Mouse (Mus musculus): ENCODE data around the gene Lrrc7. TPM values are rescaled to one million over a fixed set of nuclear protein-coding genes. Genes with fewer than 3 reads are reported as not detected.

The Lrrc7 gene
- total RNA-seq, 1 experiment, result not detected

GRCm38 (mm10) chr3:158193229-158193628 lies 368.8 kb downstream of the Lrrc7 start:
- H3K36me3 ChIP-seq (ENCODE audit: control insufficient read depth, insufficient read depth, low read length, poor library complexity, severe bottlenecking), result no peaks in the 10 kb centered on the region
- DNase-seq (ENCODE audit: low read depth, low spot score), result no peak
- no peaks in the 10 kb centered on the region for H3K4me1 ChIP-seq (ENCODE audit: control insufficient read depth in 2 of 2, insufficient read depth in 2 of 2, low read length in 2 of 2, poor library complexity in 1 of 2)
- no peaks in the 10 kb centered on the region for H3K9me3 ChIP-seq (ENCODE audit: control insufficient read depth, insufficient read depth, low read depth, low read length)
- H3K27ac ChIP-seq (ENCODE audit: insufficient read depth, low read depth, low read length, poor library complexity, severe bottlenecking), result no peak overlapping the region
- TF ChIP-seq MAFK (IDR thresholded peaks at IDR 0.05; ENCODE audit: insufficient read depth, low read depth, low read length) (no peak), ZC3H11A (IDR thresholded peaks at IDR 0.05; ENCODE audit: borderline replicate concordance, low read depth, low read length) (no peak), HCFC1 (IDR thresholded peaks at IDR 0.05; ENCODE audit: borderline replicate concordance, insufficient read depth, low read length) (no peak), ZNF384 (IDR thresholded peaks at IDR 0.05; ENCODE audit: low read depth, low read length) (no peak), CHD2 (IDR thresholded peaks at IDR 0.05; ENCODE audit: low read depth, low read length) (no peak)
- no peak overlapping the region for H3K9ac ChIP-seq (ENCODE audit: insufficient read depth, low read depth, low read length, poor library complexity, severe bottlenecking)
- in situ Hi-C loops (cut with MboI; ENCODE audit: low sequenced_read_pairs in 2 of 2, unreplicated experiment in 2 of 2), result no loop called here
- no peak overlapping the region for H3K4me3 ChIP-seq (ENCODE audit: insufficient read depth in 1 of 2, low read depth in 1 of 2, low read length in 2 of 2, poor library complexity in 1 of 2, severe bottlenecking in 1 of 2)

DNA sequence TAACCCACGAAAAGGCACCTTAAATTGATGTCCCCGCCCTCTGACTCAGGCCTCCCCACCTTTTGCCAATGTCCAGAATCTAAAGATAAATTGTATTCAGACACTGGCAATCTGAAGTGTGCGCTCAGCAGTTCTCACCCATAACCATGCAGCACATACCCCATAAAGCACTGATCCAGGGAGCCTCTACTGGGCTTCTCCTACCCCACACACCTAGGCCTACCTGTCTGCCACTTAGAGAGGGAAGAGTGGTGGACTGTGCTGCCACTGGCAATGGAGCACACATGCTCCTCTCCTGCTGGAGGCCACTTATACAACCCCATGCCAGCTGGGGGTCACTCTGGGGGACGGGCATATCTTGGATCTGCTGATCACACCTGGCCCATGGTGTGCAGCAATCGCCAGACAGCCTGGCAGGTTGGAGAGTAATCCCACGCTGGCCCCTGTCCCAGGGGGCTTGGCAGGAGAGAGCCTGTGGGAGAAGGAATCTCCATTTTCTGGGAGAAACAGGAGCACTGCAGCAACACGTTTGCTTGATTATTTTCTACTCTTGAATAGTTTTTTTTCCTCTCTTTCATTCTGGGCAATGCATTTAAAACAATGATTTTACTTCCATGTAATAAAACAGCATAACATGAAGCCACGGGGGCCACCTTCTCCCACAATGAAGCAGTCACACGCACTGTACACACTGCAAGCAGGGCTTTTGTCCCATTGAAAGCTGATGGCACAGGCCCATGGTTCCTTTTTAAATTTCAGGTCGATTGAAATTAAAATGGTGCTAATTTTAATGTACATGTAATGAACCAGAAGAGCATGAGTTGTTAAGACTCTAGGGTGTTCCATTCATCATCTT lies 386.9 kb downstream of the Lrrc7 start:
- Histone ChIP-seq H3K9me3 (ENCODE audit: control insufficient read depth, insufficient read depth, low read depth, low read length) (no peaks in the 10 kb centered on the region), H3K4me3 (ENCODE audit: insufficient read depth in 1 of 2, low read depth in 1 of 2, low read length in 2 of 2, poor library complexity in 1 of 2, severe bottlenecking in 1 of 2) (no peak overlapping the region), H3K4me1 (ENCODE audit: control insufficient read depth in 2 of 2, insufficient read depth in 2 of 2, low read length in 2 of 2, poor library complexity in 1 of 2) (no peaks in the 10 kb centered on the region), H3K36me3 (ENCODE audit: control insufficient read depth, insufficient read depth, low read length, poor library complexity, severe bottlenecking) (no peaks in the 10 kb centered on the region), H3K27ac (ENCODE audit: insufficient read depth, low read depth, low read length, poor library complexity, severe bottlenecking) (no peak overlapping the region), H3K9ac (ENCODE audit: insufficient read depth, low read depth, low read length, poor library complexity, severe bottlenecking) (no peak overlapping the region)
- no peak for DNase-seq (ENCODE audit: low read depth, low spot score)
- in situ Hi-C loops (cut with MboI; ENCODE audit: low sequenced_read_pairs in 2 of 2, unreplicated experiment in 2 of 2), result no loop called here
- TF ChIP-seq HCFC1 (IDR thresholded peaks at IDR 0.05; ENCODE audit: borderline replicate concordance, insufficient read depth, low read length) (no peak), MAFK (IDR thresholded peaks at IDR 0.05; ENCODE audit: insufficient read depth, low read depth, low read length) (no peak), CHD2 (IDR thresholded peaks at IDR 0.05; ENCODE audit: low read depth, low read length) (no peak), ZC3H11A (IDR thresholded peaks at IDR 0.05; ENCODE audit: borderline replicate concordance, low read depth, low read length) (no peak), ZNF384 (IDR thresholded peaks at IDR 0.05; ENCODE audit: low read depth, low read length) (no peak)

GRCm38 (mm10) chr3:158169180-158169579 lies 392.8 kb downstream of the Lrrc7 start:
- H3K9me3 ChIP-seq (ENCODE audit: control insufficient read depth, insufficient read depth, low read depth, low read length), result no peaks in the 10 kb centered on the region
- TF ChIP-seq CHD2 (IDR thresholded peaks at IDR 0.05; ENCODE audit: low read depth, low read length) (no peak), ZNF384 (IDR thresholded peaks at IDR 0.05; ENCODE audit: low read depth, low read length) (no peak), ZC3H11A (IDR thresholded peaks at IDR 0.05; ENCODE audit: borderline replicate concordance, low read depth, low read length) (no peak), HCFC1 (IDR thresholded peaks at IDR 0.05; ENCODE audit: borderline replicate concordance, insufficient read depth, low read length) (no peak), MAFK (IDR thresholded peaks at IDR 0.05; ENCODE audit: insufficient read depth, low read depth, low read length) (no peak)
- H3K27ac ChIP-seq (ENCODE audit: insufficient read depth, low read depth, low read length, poor library complexity, severe bottlenecking), result no peak overlapping the region
- in situ Hi-C loops (cut with MboI; ENCODE audit: low sequenced_read_pairs in 2 of 2, unreplicated experiment in 2 of 2), result no loop called here
- H3K36me3 ChIP-seq (ENCODE audit: control insufficient read depth, insufficient read depth, low read length, poor library complexity, severe bottlenecking), result no peaks in the 10 kb centered on the region
- no peak for DNase-seq (ENCODE audit: low read depth, low spot score)
- no peak overlapping the region for H3K4me3 ChIP-seq (ENCODE audit: insufficient read depth in 1 of 2, low read depth in 1 of 2, low read length in 2 of 2, poor library complexity in 1 of 2, severe bottlenecking in 1 of 2)
- H3K4me1 ChIP-seq (ENCODE audit: control insufficient read depth in 2 of 2, insufficient read depth in 2 of 2, low read length in 2 of 2, poor library complexity in 1 of 2), result no peaks in the 10 kb centered on the region
- H3K9ac ChIP-seq (ENCODE audit: insufficient read depth, low read depth, low read length, poor library complexity, severe bottlenecking), result no peak overlapping the region

- Histone ChIP-seq H3K4me1 (ENCODE audit: control insufficient read depth in 2 of 2, insufficient read depth in 2 of 2, low read length in 2 of 2, poor library complexity in 1 of 2) (no peaks in the 10 kb centered on the region), H3K27ac (ENCODE audit: insufficient read depth, low read depth, low read length, poor library complexity, severe bottlenecking) (no peak overlapping the region), H3K4me3 (ENCODE audit: insufficient read depth in 1 of 2, low read depth in 1 of 2, low read length in 2 of 2, poor library complexity in 1 of 2, severe bottlenecking in 1 of 2) (no peak overlapping the region), H3K36me3 (ENCODE audit: control insufficient read depth, insufficient read depth, low read length, poor library complexity, severe bottlenecking) (no peaks in the 10 kb centered on the region), H3K9me3 (ENCODE audit: control insufficient read depth, insufficient read depth, low read depth, low read length) (no peaks in the 10 kb centered on the region), H3K9ac (ENCODE audit: insufficient read depth, low read depth, low read length, poor library complexity, severe bottlenecking) (no peak overlapping the region)
- in situ Hi-C loops (cut with MboI; ENCODE audit: low sequenced_read_pairs in 2 of 2, unreplicated experiment in 2 of 2), result no loop called here
- no peak for DNase-seq (ENCODE audit: low read depth, low spot score)
- TF ChIP-seq MAFK (IDR thresholded peaks at IDR 0.05; ENCODE audit: insufficient read depth, low read depth, low read length) (no peak), ZC3H11A (IDR thresholded peaks at IDR 0.05; ENCODE audit: borderline replicate concordance, low read depth, low read length) (no peak), ZNF384 (IDR thresholded peaks at IDR 0.05; ENCODE audit: low read depth, low read length) (no peak), CHD2 (IDR thresholded peaks at IDR 0.05; ENCODE audit: low read depth, low read length) (no peak), HCFC1 (IDR thresholded peaks at IDR 0.05; ENCODE audit: borderline replicate concordance, insufficient read depth, low read length) (no peak)
Observed at GRCm38 (mm10) chr3:158168454-158168853, 393.6 kb downstream of the Lrrc7 start.
